Mouse (Mus musculus) hindbrain, postnatal 0 days (tissue): ENCODE measurements at regions not wholly inside any gene's neighbourhood (a gene's known extent, or its start where the extent isn't known, plus 50 kb on each side); places are given as distances from the start of the nearest gene placed in this dataset.
A peak's percentile ranks its signal among the peaks of the same experiment; 100 is the strongest.

ENCODE experiments used
- ATAC-seq: fragments of 200-750 bp; cut with Nextera tagmentation; 2 replicates; pipeline ENCODE4 v1.8.0; 2017; ENCODE audit warnings: mild to moderate bottlenecking, moderate TSS enrichment, moderate library complexity
- DNase-seq: peaks from one replicate; pipeline ENCODE4 v3.0.0-alpha.2; 2015; ENCODE audit warnings: low spot score
- H3K27ac ChIP-seq: fragments of 300-500 bp; sonication (generic); 2 replicates; pipeline ENCODE4 v1.5.1; 2014; ENCODE audit warnings: mild to moderate bottlenecking
- H3K27me3 ChIP-seq: fragments of 300-500 bp; sonication (generic); 2 replicates; pipeline ENCODE4 v1.6.1; 2014; ENCODE audit warnings: low read length, mixed read lengths; ENCODE audit not compliant: insufficient read depth
- H3K36me3 ChIP-seq: fragments of 300-500 bp; sonication (generic); 2 replicates; pipeline ENCODE4 v1.6.1; 2014; ENCODE audit warnings: low read length, mixed read lengths; ENCODE audit not compliant: insufficient read depth
- H3K4me1 ChIP-seq: fragments of 300-500 bp; sonication (generic); 2 replicates; pipeline ENCODE4 v1.6.1; 2014; ENCODE audit warnings: antibody characterized with exemption, low read length, mixed read lengths; ENCODE audit not compliant: insufficient read depth
- H3K4me2 ChIP-seq: fragments of 300-500 bp; sonication (generic); 2 replicates; pipeline ENCODE4 v1.6.1; 2014; ENCODE audit warnings: low read depth, mild to moderate bottlenecking, low read length, moderate library complexity, mixed read lengths
- H3K4me3 ChIP-seq: fragments of 300-500 bp; sonication (generic); 2 replicates; pipeline ENCODE4 v1.5.1; 2014; ENCODE audit warnings: low read length
- H3K9ac ChIP-seq: fragments of 300-500 bp; sonication (generic); replicated peaks from 2 replicates; pipeline ENCODE4 v1.6.1; 2014; ENCODE audit warnings: mild to moderate bottlenecking, low read length, moderate library complexity, mixed read lengths
- H3K9me3 ChIP-seq: fragments of 300-500 bp; sonication (generic); 2 replicates; pipeline ENCODE4 v1.6.1; 2016; ENCODE audit warnings: low read length, mixed read lengths
- CTCF ChIP-seq: IDR thresholded peaks from 2 replicates; pipeline ENCODE4 v1.5.1; 2016; ENCODE audit warnings: antibody characterized with exemption, control low read depth, low read depth
- WGBS: fragments of 180-500 bp; shearing (Covaris S2); extraction: QIAGEN DNeasy Blood & Tissue Kit; methylation state at CpG from one replicate; pipeline ENCODE4 v1.1.7; 2014; 5-methylcytosine and 5-hydroxymethylcytosine counted together

GRCm38 (mm10) chr15:49043035-49043434 is 4841.7 kb upstream of the Gm7489 start:
- H3K36me3 ChIP-seq, result no peaks in the 10 kb centered on the region
- H3K27ac ChIP-seq, result no peak overlapping the region
- H3K4me2 ChIP-seq, result no peak overlapping the region
- H3K4me3 ChIP-seq, result no peak overlapping the region
- H3K4me1 ChIP-seq, result no peaks in the 10 kb centered on the region
- DNase-seq (no peak), ATAC-seq (no peak)
- H3K9me3 ChIP-seq, result no peaks in the 10 kb centered on the region
- no peak overlapping the region for H3K9ac ChIP-seq
- 75% methylated on average over 2 of the region's 2 CpGs for WGBS
- no peak for TF ChIP-seq CTCF
- no peaks in the 10 kb centered on the region for H3K27me3 ChIP-seq

GRCm38 (mm10) chr15:49065069-49065468 is 4819.6 kb upstream of the Gm7489 start:
- H3K9me3 ChIP-seq, result no peaks in the 10 kb centered on the region
- H3K36me3 ChIP-seq, result no peaks in the 10 kb centered on the region
- TF ChIP-seq CTCF, result no peak
- H3K4me3 ChIP-seq, result no peak overlapping the region
- DNase-seq, result no peak
- no peak for ATAC-seq
- no peaks in the 10 kb centered on the region for H3K4me1 ChIP-seq
- H3K27ac ChIP-seq, result no peak overlapping the region
- 84% methylated on average over 1 of the region's 1 CpGs for WGBS
- no peak overlapping the region for H3K9ac ChIP-seq
- H3K27me3 ChIP-seq, result no peaks in the 10 kb centered on the region
- no peak overlapping the region for H3K4me2 ChIP-seq

- Histone ChIP-seq H3K4me3 (no peak overlapping the region), H3K27me3 (no peaks in the 10 kb centered on the region), H3K9me3 (no peaks in the 10 kb centered on the region), H3K27ac (no peak overlapping the region), H3K36me3 (no peaks in the 10 kb centered on the region), H3K4me2 (no peak overlapping the region), H3K4me1 (no peaks in the 10 kb centered on the region), H3K9ac (no peak overlapping the region)
- TF ChIP-seq CTCF, result no peak
- DNase-seq (peak; percentile 79), ATAC-seq (no peak)
Measured at GRCm38 (mm10) chr15:49065875-49066274, 4818.8 kb upstream of the Gm7489 start.

DNA sequence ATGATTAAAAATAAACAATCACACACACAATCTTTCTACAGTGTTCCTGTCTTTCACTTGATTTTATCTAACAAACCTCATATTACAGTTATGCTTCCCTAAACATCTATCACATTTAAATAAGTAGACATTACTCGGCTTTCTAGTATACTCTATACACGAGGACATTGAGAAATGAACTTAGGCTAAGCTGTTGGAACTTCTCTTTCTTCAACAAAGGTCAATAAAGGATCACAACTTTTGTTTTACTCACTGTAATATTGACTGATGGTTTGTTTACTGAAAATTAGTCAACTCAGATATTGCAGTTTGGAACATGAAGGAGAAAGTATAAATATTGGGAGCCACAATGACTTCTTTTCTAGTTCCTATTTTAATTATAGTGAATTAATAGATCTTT is 4818.3 kb upstream of the Gm7489 start:
- H3K4me2 ChIP-seq, result no peak overlapping the region
- H3K4me3 ChIP-seq, result no peak overlapping the region
- H3K27ac ChIP-seq, result no peak overlapping the region
- H3K36me3 ChIP-seq, result no peaks in the 10 kb centered on the region
- H3K9me3 ChIP-seq, result no peaks in the 10 kb centered on the region
- TF ChIP-seq CTCF, result no peak
- no peak overlapping the region for H3K9ac ChIP-seq
- 76% methylated on average over 2 of the region's 2 CpGs for WGBS
- DNase-seq (no peak), ATAC-seq (no peak)
- no peaks in the 10 kb centered on the region for H3K4me1 ChIP-seq
- H3K27me3 ChIP-seq, result no peaks in the 10 kb centered on the region
